10 mouse cellular contexts compared by ENCODE assay signal in the genomic region with DNA sequence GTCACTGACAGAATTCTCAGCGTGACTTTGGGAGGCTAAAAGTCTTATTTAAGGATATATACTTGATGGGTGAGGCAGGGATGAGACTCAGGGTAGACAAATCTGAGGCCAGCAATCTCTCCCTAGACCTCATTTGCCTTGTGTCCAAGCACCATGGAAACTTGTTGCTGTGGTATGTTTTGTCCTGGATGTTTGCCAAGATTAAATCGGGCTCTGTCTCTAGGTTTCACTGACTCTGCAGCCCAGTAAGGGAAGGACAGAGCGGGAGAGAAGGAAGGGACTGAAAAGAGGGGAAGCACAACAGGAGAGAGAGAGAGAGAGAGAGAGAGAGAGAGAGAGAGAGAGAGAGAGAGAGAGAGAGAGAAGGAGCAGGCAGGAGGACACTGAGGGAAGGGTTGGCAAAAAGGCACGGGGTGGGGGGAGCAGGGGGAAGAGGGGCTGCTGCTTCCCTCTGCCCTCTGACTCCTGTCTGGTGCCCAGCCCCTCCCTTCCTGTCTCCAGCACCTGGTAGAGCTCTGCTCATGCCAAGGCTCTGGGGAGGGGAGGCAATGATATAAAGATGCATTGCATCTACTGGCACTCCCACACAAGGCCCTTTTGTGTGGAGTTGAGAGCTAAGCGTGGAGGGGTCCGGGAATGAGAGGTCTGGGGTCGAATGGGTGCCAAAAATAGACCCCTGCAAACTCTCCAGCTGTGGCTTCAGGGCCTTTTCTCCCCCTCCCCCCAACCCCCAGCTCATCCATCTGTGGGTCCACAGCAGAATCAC. TPM values are rescaled to one million over a fixed set of nuclear protein-coding genes. Genes with fewer than 3 reads are reported as not detected.
A peak's percentile ranks its signal among the peaks of the same experiment; 100 is the strongest.
DNase-seq lines count a peak whose midpoint lies in the region; ATAC-seq and TF ChIP-seq lines count a peak whose summit lies in the region.
"Had no signal": no experiment of that assay in that cellular context is flagged by ENCODE, and none has a peak within 500 bp of the region (broad histone marks: within the 10 kb centered on the region; RNA-seq: fewer than 3 reads in every experiment).

No protein-coding gene starts in this region.

- H3K27me3 ChIP-seq in limb, embryonic 14.5 days (ENCODE audit: control insufficient read depth, insufficient read depth, low read length), result no peaks in the 10 kb centered on the region
- no peaks in the 10 kb centered on the region for H3K27me3 ChIP-seq in stomach, postnatal 0 days (ENCODE audit: control insufficient read depth, insufficient read depth, low read length)

- TF ChIP-seq EP300 in stomach, postnatal 0 days (optimal IDR thresholded peaks at IDR 0.05), result no peak

- ATAC-seq in limb, embryonic 14.5 days (ENCODE audit: low FRiP score, low read depth), result peak; percentile 47
- peak; percentile 21; the same call in 1 of the 2 replicates for ATAC-seq in stomach, postnatal 0 days (ENCODE audit: low FRiP score, low TSS enrichment)
- ATAC-seq in monocyte, adult 5-6 weeks (replicated peaks; ENCODE audit: insufficient number of reproducible peaks, low FRiP score, low TSS enrichment, poor library complexity, severe bottlenecking), result no peak
- ATAC-seq: liver, postnatal 0 days had no signal

- peaks cover 20% of the 10 kb centered on the region for H3K4me1 ChIP-seq in limb, embryonic 14.5 days (ENCODE audit: control insufficient read depth, insufficient read depth, low read length)
- H3K4me1 ChIP-seq in stomach, postnatal 0 days (replicated peaks; ENCODE audit: control insufficient read depth, insufficient read depth), result no peaks in the 10 kb centered on the region; the same call in 1 of the 2 replicates

- H3K4me3 ChIP-seq in limb, embryonic 14.5 days (replicated peaks; ENCODE audit: low read length), result no peak overlapping the region
- H3K4me3 ChIP-seq in stomach, postnatal 0 days (ENCODE audit: low read depth, low read length), result no peak overlapping the region

- no peak for TF ChIP-seq CTCF in stomach, postnatal 0 days (IDR thresholded peaks at IDR 0.05; ENCODE audit: low read depth)

- H3K4me2 ChIP-seq in limb, embryonic 14.5 days (replicated peaks; ENCODE audit: low read depth, low read length, severe bottlenecking), result no peak overlapping the region
- no peak overlapping the region for H3K4me2 ChIP-seq in stomach, postnatal 0 days (replicated peaks; ENCODE audit: low read depth)

- no peaks in the 10 kb centered on the region for H3K9me3 ChIP-seq in limb, embryonic 14.5 days (ENCODE audit: control insufficient read depth, low read length)
- no peaks in the 10 kb centered on the region for H3K9me3 ChIP-seq in stomach, postnatal 0 days (ENCODE audit: control insufficient read depth, low read length)

- DNase-seq in cerebellum, postnatal 10 days, result peak; percentile 45 to 48
- no peak for DNase-seq in cerebellum, postnatal 25 days
- DNase-seq in right cerebral cortex, postnatal 10 days (ENCODE audit: low spot score in 2 of 2), result peak; percentile 62 to 74
- no peak for DNase-seq in right cerebral cortex, postnatal 14 days
- peak; percentile 49 for DNase-seq in limb, embryonic 14.5 days (ENCODE audit: low spot score)
- no peak for DNase-seq in stomach, postnatal 0 days (ENCODE audit: low spot score)
- DNase-seq in ovary, postnatal 10 days (ENCODE audit: low spot score), result no peak
- DNase-seq: kidney, postnatal 25 days; liver, postnatal 0 days had no signal

- no peak overlapping the region; the same call in 1 of the 2 replicates for H3K27ac ChIP-seq in limb, embryonic 14.5 days (replicated peaks; ENCODE audit: low read depth, low read length)
- no peak overlapping the region for H3K27ac ChIP-seq in stomach, postnatal 0 days (replicated peaks)

- no peaks in the 10 kb centered on the region for H3K36me3 ChIP-seq in limb, embryonic 14.5 days (ENCODE audit: control insufficient read depth, insufficient read depth, low read length)
- H3K36me3 ChIP-seq in stomach, postnatal 0 days (ENCODE audit: control insufficient read depth, insufficient read depth, low read length), result no peaks in the 10 kb centered on the region

- TF ChIP-seq POLR2A in limb, embryonic 14.5 days (IDR thresholded peaks at IDR 0.05; ENCODE audit: borderline replicate concordance, extremely low read depth, insufficient read depth, insufficient read length), result no peak

- H3K9ac ChIP-seq in limb, embryonic 14.5 days (ENCODE audit: low read depth, low read length, severe bottlenecking), result no peak overlapping the region
- H3K9ac ChIP-seq in stomach, postnatal 0 days (ENCODE audit: low read length), result no peak overlapping the region
- H3K9ac ChIP-seq: liver, postnatal 0 days had no signal

- 46% methylated on average over 6 of the region's 7 CpGs for WGBS in limb, embryonic 14.5 days
- WGBS in stomach, postnatal 0 days, result 44% methylated on average over 7 of the region's 7 CpGs

RNA-seq across cellular contexts. Expression of gene Igsf9b, which starts 9.3 kb away (rescaled TPM):
- 1.9 and 2.2 TPM in 2 replicates for polyA plus RNA-seq in limb, embryonic 14.5 days (2012; rRNA removed)
- polyA plus RNA-seq in limb, embryonic 14.5 days (2014; fragmentation: Nextera tagmentation; extraction: Ambion mirVana), result 2.9 and 4.3 TPM in 2 replicates
- polyA plus RNA-seq in stomach, postnatal 0 days (2015; fragmentation: Nextera tagmentation; extraction: Ambion mirVana), result 6.0 TPM in 2 replicates
- 0.10 TPM in 1 of 3 replicates, not detected in the others for total RNA-seq in monocyte, adult 5-6 weeks (2017)

Comparison
In these comparisons a context has a peak if more than half of its experiments do, and no peak if none do; other contexts are left out.
1. DNase-seq: peak in cerebellum, postnatal 10 days (2 of 2), right cerebral cortex, postnatal 10 days (2 of 2) and limb, embryonic 14.5 days (single experiment); none in cerebellum, postnatal 25 days (0 of 2), right cerebral cortex, postnatal 14 days (single experiment), stomach, postnatal 0 days (single experiment) and ovary, postnatal 10 days (single experiment).